Mouse (Mus musculus) embryonic fibroblast, embryonic 13.5 days (primary cell): ENCODE measurements around the gene Thap3.

Experiments used
- CTCF ChIP-seq: IDR thresholded peaks from 2 replicates; pipeline ENCODE4 v1.5.1; 2011; ENCODE audit warnings: mild to moderate bottlenecking, control low read depth, low read length, moderate library complexity, borderline replicate concordance; ENCODE audit not compliant: insufficient read depth
- POLR2A ChIP-seq: IDR thresholded peaks from 2 replicates; pipeline ENCODE4 v1.6.1; 2011; ENCODE audit warnings: low read depth, mild to moderate bottlenecking, control low read depth, low read length, moderate library complexity

- TF ChIP-seq POLR2A: peak; percentile 77
- no peak for TF ChIP-seq CTCF
Measured at GRCm38 (mm10) chr4:151996173-151996950, 7.6 kb upstream of the Thap3 start, which contains the start of gene Phf13.
